Mouse (Mus musculus): ENCODE measurements around the gene Gm20431.

Gm20431 gene

DNA sequence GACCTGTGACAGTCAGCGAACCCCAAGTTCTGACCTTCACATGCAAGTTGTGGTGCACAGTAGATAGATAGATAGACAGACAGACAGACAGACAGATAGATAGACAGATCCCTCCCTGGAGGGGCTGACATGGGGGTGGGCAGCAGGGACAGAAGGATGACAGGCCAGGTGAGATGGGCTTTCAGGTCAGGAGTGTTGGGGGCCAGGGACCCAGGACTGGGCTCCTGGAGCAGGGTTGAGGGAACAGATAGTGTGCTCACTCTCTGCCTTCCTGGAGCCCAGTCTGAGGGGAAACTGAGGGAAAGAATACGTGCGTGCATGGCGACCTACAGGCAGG, 25.9 kb upstream of the Gm20431 start:
- Histone ChIP-seq H3K27me3 (ENCODE audit: insufficient read depth, low read length) (peaks cover 50% of the 10 kb centered on the region), H3K9me3 (ENCODE audit: low read length) (no peaks in the 10 kb centered on the region), H3K4me1 (replicated peaks; ENCODE audit: low read depth, low read length) (peaks cover 31% of the 10 kb centered on the region), H3K4me3 (replicated peaks; ENCODE audit: low read length) (peak overlapping the region; percentile 82; the same call in 1 of the 2 replicates), H3K36me3 (ENCODE audit: insufficient read depth, low read length) (no peaks in the 10 kb centered on the region)
- TF ChIP-seq NANOG (IDR thresholded peaks at IDR 0.05; ENCODE audit: borderline replicate concordance, low read length): no peak
- TF ChIP-seq POU5F1 (IDR thresholded peaks at IDR 0.05; ENCODE audit: borderline replicate concordance, low read length): no peak
- TF ChIP-seq CTCF (conservative IDR thresholded peaks at IDR 0.05; ENCODE audit: low read length): no peak

DNA sequence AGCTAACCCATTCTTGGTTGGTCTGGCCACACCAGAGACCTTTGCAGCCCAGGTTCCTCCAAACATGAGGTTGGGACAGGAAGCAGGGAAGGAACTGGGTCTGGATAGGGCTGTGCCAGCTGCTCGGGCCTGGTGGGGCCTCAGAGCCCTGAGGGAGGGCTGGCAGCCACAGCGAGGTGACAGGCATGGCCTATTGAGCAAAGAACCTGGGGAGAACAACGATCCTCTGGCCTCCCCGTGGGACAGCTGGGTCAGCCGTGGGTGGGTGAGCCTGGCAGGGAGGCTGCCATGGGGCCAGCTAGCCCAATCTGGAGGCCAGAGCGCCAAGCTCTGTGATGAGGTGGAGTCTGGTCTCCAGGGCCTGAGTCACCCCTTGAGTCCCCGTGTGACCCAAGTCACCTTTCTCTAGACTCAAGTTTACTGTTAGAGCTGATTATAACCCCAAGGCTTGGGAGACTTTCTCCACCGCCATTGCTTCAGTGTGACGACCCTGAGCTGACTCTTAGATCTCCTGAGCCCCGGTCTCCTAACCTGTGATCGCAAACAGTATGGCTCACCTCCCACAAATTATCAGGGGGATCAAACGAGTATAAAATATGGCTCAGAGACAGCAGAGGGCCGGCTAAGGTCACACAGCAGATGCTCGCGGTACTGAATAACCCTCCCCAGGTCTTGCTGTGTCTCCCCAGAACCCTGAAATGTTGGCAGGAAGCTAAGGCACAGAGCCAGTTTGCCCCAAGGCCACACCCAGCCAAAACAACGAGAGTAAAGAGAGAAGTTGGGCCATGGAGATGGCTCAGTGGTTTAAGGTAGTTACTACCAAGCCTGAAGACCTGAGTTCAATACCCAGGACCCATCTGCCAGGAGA, 25.3 kb upstream of the Gm20431 start:
- Histone ChIP-seq H3K36me3 (ENCODE audit: insufficient read depth, low read length) (no peaks in the 10 kb centered on the region), H3K27me3 (ENCODE audit: insufficient read depth, low read length) (peaks cover 45% of the 10 kb centered on the region), H3K9me3 (ENCODE audit: low read length) (no peaks in the 10 kb centered on the region), H3K4me3 (replicated peaks; ENCODE audit: low read length) (no peak overlapping the region), H3K4me1 (replicated peaks; ENCODE audit: low read depth, low read length) (peaks cover 34% of the 10 kb centered on the region)
- no peak for TF ChIP-seq CTCF (conservative IDR thresholded peaks at IDR 0.05; ENCODE audit: low read length)
- TF ChIP-seq NANOG (IDR thresholded peaks at IDR 0.05; ENCODE audit: borderline replicate concordance, low read length): no peak
- no peak for TF ChIP-seq POU5F1 (IDR thresholded peaks at IDR 0.05; ENCODE audit: borderline replicate concordance, low read length)

DNA sequence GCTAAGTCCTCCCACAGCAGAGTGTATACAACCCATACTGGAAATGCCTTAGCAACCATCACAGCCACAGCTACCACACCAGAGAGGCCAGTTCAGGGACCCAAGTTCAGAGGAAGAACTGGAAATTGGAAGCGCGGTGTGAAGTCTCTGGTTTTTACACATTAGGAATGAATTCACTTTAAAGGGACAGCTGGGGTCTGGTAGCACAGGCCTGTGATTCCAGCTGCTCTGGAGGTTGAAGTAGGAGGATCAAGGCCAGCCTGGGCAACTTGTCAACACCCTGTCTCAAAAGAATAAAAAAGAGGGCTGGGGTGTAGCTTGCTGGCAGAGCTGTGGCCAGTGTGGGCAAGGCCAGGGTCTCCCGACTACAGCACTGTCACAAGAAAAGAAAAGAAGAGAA, 24.6 kb upstream of the Gm20431 start:
- Histone ChIP-seq H3K4me3 (replicated peaks; ENCODE audit: low read length) (no peak overlapping the region), H3K36me3 (ENCODE audit: insufficient read depth, low read length) (no peaks in the 10 kb centered on the region), H3K4me1 (replicated peaks; ENCODE audit: low read depth, low read length) (peaks cover 34% of the 10 kb centered on the region), H3K9me3 (ENCODE audit: low read length) (no peaks in the 10 kb centered on the region), H3K27me3 (ENCODE audit: insufficient read depth, low read length) (peaks cover 37% of the 10 kb centered on the region)
- TF ChIP-seq NANOG (IDR thresholded peaks at IDR 0.05; ENCODE audit: borderline replicate concordance, low read length) (no peak), CTCF (conservative IDR thresholded peaks at IDR 0.05; ENCODE audit: low read length) (no peak), POU5F1 (IDR thresholded peaks at IDR 0.05; ENCODE audit: borderline replicate concordance, low read length) (no peak)

DNA sequence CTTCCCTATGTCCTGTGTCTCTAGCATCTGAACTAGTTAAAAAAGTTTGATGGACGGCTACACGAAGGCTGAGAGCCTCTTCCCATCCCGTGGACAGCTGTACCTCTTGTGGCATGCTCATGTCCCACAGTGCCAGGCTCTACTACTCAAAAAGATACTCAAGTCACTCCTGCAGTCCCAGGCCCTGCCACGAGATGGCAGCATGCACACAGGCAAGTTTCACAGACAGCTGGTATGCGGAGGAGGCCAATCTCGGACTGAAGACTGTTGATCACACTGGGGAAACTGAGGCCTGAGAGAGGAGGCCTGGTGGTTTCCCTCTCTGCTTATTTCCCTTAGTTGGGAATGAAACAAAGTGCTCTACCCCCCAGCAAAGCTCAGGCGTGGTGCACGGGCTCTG, 23.8 kb upstream of the Gm20431 start:
- H3K9me3 ChIP-seq (ENCODE audit: low read length): no peaks in the 10 kb centered on the region
- no peak for TF ChIP-seq NANOG (IDR thresholded peaks at IDR 0.05; ENCODE audit: borderline replicate concordance, low read length)
- TF ChIP-seq CTCF (conservative IDR thresholded peaks at IDR 0.05; ENCODE audit: low read length): peak; percentile 86
- peaks cover 31% of the 10 kb centered on the region for H3K27me3 ChIP-seq (ENCODE audit: insufficient read depth, low read length)
- H3K36me3 ChIP-seq (ENCODE audit: insufficient read depth, low read length): no peaks in the 10 kb centered on the region
- no peak overlapping the region for H3K4me3 ChIP-seq (replicated peaks; ENCODE audit: low read length)
- peaks cover 29% of the 10 kb centered on the region for H3K4me1 ChIP-seq (replicated peaks; ENCODE audit: low read depth, low read length)

DNA sequence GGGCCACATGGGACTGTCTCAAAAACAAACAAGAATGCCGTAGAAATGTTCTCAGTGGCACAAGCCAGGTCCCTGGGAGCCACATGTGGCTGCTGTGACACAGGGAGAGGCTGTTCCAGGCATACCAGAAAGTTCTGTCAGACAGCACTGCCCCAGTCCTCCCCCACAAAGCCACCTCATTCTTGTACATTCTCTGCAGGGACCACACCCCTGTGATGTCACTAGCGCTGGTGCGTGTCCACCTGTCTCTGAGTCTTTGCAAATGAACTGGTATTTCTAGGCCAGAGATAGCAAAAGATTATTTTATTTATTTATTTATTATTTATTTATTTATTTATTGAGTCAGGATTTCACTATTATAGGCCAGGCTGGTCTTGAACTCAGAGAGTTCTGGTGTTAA, 22.4 kb upstream of the Gm20431 start:
- Histone ChIP-seq H3K9me3 (ENCODE audit: low read length) (no peaks in the 10 kb centered on the region), H3K36me3 (ENCODE audit: insufficient read depth, low read length) (no peaks in the 10 kb centered on the region), H3K4me3 (replicated peaks; ENCODE audit: low read length) (no peak overlapping the region), H3K27me3 (ENCODE audit: insufficient read depth, low read length) (peaks cover 34% of the 10 kb centered on the region), H3K4me1 (replicated peaks; ENCODE audit: low read depth, low read length) (peaks cover 29% of the 10 kb centered on the region)
- TF ChIP-seq NANOG (IDR thresholded peaks at IDR 0.05; ENCODE audit: borderline replicate concordance, low read length): no peak
- TF ChIP-seq POU5F1 (IDR thresholded peaks at IDR 0.05; ENCODE audit: borderline replicate concordance, low read length): no peak
- TF ChIP-seq CTCF (conservative IDR thresholded peaks at IDR 0.05; ENCODE audit: low read length): no peak

DNA sequence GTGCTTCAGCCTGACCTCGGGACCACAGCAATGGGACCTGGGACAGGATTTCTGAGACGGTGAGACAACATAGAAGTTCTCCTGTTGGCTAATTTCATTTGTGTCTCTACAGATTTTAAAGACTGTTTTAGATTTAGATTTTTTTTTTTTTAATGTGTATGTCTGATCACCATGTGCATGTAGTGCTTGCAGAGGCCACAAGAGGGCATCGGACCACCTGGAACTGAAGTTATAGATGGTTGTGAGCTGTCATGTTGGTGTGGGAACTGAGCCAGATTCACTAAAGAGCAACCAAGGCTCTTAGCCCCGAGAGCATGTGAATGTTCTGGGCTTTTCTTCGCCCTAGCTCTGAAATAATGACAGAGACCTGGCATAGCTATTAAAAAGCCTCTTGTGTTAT, 19.4 kb upstream of the Gm20431 start:
- Histone ChIP-seq H3K9me3 (ENCODE audit: low read length) (no peaks in the 10 kb centered on the region), H3K4me1 (replicated peaks; ENCODE audit: low read depth, low read length) (peaks cover 20% of the 10 kb centered on the region), H3K27me3 (ENCODE audit: insufficient read depth, low read length) (peaks cover 12% of the 10 kb centered on the region), H3K36me3 (ENCODE audit: insufficient read depth, low read length) (no peaks in the 10 kb centered on the region), H3K4me3 (replicated peaks; ENCODE audit: low read length) (no peak overlapping the region)
- TF ChIP-seq CTCF (conservative IDR thresholded peaks at IDR 0.05; ENCODE audit: low read length) (peak; percentile 64), NANOG (IDR thresholded peaks at IDR 0.05; ENCODE audit: borderline replicate concordance, low read length) (no peak)

DNA sequence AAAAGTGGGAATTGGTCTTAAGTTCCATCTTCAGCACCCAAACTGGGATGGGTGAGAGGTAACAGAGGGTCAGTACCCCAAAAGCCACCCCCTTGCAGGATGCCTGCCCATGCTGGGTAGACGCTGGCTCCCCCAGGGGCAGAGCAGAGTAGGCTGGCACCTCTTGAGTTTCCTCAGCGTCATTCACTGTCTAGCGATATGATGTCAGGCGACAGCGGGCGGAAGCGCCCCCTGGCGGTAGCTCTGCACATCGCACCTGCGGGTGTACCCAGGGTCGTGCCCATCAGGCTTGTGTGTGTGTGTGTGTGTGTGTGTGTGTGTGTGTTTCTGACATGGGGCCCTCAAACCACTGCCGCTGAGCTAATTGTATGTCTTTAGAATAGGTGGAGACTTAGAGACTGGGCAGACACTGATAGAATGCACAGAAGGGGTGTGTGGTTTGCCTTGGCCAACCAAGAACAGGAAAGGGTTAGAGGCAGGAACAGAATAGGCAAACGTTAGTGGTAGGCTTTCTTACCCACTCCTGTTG, 18.7 kb upstream of the Gm20431 start:
- Histone ChIP-seq H3K4me1 (replicated peaks; ENCODE audit: low read depth, low read length) (peaks cover 27% of the 10 kb centered on the region), H3K4me3 (replicated peaks; ENCODE audit: low read length) (no peak overlapping the region), H3K36me3 (ENCODE audit: insufficient read depth, low read length) (no peaks in the 10 kb centered on the region), H3K9me3 (ENCODE audit: low read length) (no peaks in the 10 kb centered on the region), H3K27me3 (ENCODE audit: insufficient read depth, low read length) (peaks cover 8% of the 10 kb centered on the region; the same call in 1 of the 2 replicates)
- TF ChIP-seq CTCF (conservative IDR thresholded peaks at IDR 0.05; ENCODE audit: low read length): peak; percentile 77
- TF ChIP-seq POU5F1 (IDR thresholded peaks at IDR 0.05; ENCODE audit: borderline replicate concordance, low read length): no peak

DNA sequence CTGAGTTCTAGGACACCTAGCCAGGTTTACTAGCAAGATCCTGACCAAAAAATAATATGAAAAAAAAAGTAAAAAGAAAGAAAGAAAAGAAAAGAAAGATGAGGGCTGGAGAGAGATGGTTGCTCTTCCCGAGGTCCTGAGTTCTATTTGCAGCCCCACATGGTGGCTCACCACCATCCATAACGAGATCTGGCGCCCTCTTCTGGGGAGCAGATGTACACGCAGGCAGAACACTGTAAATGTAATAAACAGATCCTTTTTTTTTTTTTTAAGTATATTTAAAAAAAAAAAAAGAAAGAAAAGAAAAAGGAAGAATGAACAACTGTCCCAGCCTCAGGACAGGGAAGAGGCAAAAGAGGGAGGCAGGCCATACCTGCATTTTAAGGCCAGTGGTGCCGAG, 17.3 kb upstream of the Gm20431 start:
- Histone ChIP-seq H3K4me3 (replicated peaks; ENCODE audit: low read length) (no peak overlapping the region), H3K27me3 (ENCODE audit: insufficient read depth, low read length) (peaks cover 8% of the 10 kb centered on the region; the same call in 1 of the 2 replicates), H3K9me3 (ENCODE audit: low read length) (no peaks in the 10 kb centered on the region), H3K36me3 (ENCODE audit: insufficient read depth, low read length) (no peaks in the 10 kb centered on the region), H3K4me1 (replicated peaks; ENCODE audit: low read depth, low read length) (peaks cover 32% of the 10 kb centered on the region)
- TF ChIP-seq NANOG (IDR thresholded peaks at IDR 0.05; ENCODE audit: borderline replicate concordance, low read length) (no peak), POU5F1 (IDR thresholded peaks at IDR 0.05; ENCODE audit: borderline replicate concordance, low read length) (no peak), CTCF (conservative IDR thresholded peaks at IDR 0.05; ENCODE audit: low read length) (peak; percentile 76)
